Mouse (Mus musculus) liver, adult (tissue): ENCODE results near the gene Prkcb.

Source experiments
- GATA4 ChIP-seq: IDR thresholded peaks from 2 replicates; pipeline ENCODE4 v1.6.1; 2014; ENCODE audit warnings: mild to moderate bottlenecking, low read length; ENCODE audit not compliant: insufficient replicate concordance

Prkcb gene

GRCm38 (mm10) chr7:122372349-122372748 lies 83.8 kb downstream of the Prkcb start:
- no peak for TF ChIP-seq GATA4

- TF ChIP-seq GATA4, result no peak
Observed at GRCm38 (mm10) chr7:122376845-122377244, 88.3 kb downstream of the Prkcb start.

GRCm38 (mm10) chr7:122377967-122378366 lies 89.4 kb downstream of the Prkcb start:
- TF ChIP-seq GATA4, result no peak

GRCm38 (mm10) chr7:122378473-122378872 lies 89.9 kb downstream of the Prkcb start:
- no peak for TF ChIP-seq GATA4

- no peak for TF ChIP-seq GATA4
Observed at GRCm38 (mm10) chr7:122379292-122379691, 90.7 kb downstream of the Prkcb start.

- no peak for TF ChIP-seq GATA4
Observed at GRCm38 (mm10) chr7:122380336-122381130, 92.0 kb downstream of the Prkcb start.

GRCm38 (mm10) chr7:122381560-122381959 lies 93.0 kb downstream of the Prkcb start:
- no peak for TF ChIP-seq GATA4

- TF ChIP-seq GATA4, result no peak
Observed at GRCm38 (mm10) chr7:122383260-122383659, 94.7 kb downstream of the Prkcb start.

- no peak for TF ChIP-seq GATA4
Observed at GRCm38 (mm10) chr7:122384891-122385290, 96.3 kb downstream of the Prkcb start.

- TF ChIP-seq GATA4, result no peak
Observed at GRCm38 (mm10) chr7:122386567-122386966, 98.0 kb downstream of the Prkcb start.

GRCm38 (mm10) chr7:122387896-122388295 lies 99.3 kb downstream of the Prkcb start:
- no peak for TF ChIP-seq GATA4

- TF ChIP-seq GATA4, result no peak
Observed at GRCm38 (mm10) chr7:122388858-122389257, 100.3 kb downstream of the Prkcb start.

GRCm38 (mm10) chr7:122389633-122390032 lies 101.1 kb downstream of the Prkcb start:
- TF ChIP-seq GATA4, result no peak

GRCm38 (mm10) chr7:122390200-122390599 lies 101.6 kb downstream of the Prkcb start:
- TF ChIP-seq GATA4, result no peak

- no peak for TF ChIP-seq GATA4
Observed at GRCm38 (mm10) chr7:122390683-122391082, 102.1 kb downstream of the Prkcb start.

- no peak for TF ChIP-seq GATA4
Observed at GRCm38 (mm10) chr7:122391382-122391781, 102.8 kb downstream of the Prkcb start.

- TF ChIP-seq GATA4, result no peak
Observed at GRCm38 (mm10) chr7:122393964-122394363, 105.4 kb downstream of the Prkcb start.
